Mouse (Mus musculus) thymus, postnatal 4 days (tissue): ENCODE measurements around the gene Tmem170.

ENCODE experiments used
- DNase-seq: peaks from one replicate; pipeline ENCODE4 v3.0.0; 2021

The Tmem170 gene

DNA sequence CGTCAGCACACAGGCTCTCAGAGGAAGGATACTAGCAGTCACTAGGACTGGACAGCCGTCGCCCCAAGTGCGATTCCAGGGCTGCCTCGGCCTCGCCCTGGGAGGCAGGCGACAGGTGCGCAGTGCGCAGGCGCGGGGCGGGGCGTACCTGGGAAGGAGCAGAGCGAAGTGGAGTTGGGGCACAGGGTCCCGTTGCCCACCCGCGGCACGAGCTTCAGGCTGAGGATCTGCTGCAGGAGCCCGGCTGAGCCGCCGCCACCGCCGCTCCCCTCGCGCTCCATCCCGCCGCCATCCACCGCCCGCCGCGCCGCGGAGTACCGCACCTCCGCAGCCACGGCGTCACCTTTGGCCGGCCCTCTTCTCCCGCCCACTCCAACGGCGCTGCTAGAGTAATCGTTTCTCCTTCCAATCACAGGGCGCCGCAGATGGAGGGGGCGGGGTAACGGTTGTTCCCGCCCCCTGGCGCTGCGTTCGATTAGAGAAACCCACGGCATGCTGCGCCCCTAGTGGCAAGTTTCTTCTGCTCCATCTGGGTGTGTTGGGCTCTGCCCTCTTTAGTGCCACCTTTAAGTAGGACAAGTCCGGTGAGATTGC, at the start of gene Tmem170:
TSS of gene Tmem170 (minus strand) at position 396 of the 594 bp plus-strand sequence.
- DNase-seq: peak; percentile 98

DNA sequence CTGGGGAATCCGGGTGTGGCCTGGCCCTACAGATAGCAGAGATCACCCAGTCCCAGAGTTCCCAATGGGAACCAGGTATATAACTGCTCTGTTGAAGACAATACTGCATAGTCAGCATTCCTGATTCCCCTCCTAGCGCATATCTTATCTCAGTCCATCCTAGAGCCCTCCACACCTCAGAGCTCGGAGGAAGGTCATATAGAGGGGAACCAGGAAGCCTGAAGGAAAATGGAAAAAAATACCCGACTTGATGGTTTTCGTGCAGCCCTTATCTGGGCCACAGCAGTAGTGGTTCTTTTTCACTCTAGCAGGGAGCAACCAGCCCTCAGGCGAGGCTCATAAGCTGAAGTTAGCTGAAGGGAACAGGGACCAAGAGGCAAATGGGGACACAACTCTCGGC, 48.4 kb upstream of the Tmem170 start:
- DNase-seq: no peak

DNA sequence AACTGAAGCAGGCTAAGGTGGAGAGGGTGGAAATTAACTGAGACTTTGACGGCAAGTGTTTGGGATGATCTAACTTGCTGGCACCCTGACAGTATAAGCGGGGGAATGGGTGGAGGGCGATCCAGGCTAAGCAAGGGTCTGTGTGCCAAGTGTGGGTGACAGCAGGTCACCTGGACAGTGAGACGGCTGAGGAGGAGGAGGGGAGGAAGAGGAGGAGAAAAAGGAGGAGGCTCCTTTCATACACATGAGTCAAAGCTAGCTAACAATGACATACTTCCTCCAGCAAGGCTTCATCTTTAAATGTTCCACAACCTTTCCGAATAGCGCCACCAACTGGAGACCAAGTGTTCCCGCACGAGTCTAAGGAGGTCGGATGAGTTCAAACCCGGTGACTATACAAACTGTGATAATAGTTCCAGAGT, 46.8 kb upstream of the Tmem170 start:
- DNase-seq: peak; percentile 77

DNA sequence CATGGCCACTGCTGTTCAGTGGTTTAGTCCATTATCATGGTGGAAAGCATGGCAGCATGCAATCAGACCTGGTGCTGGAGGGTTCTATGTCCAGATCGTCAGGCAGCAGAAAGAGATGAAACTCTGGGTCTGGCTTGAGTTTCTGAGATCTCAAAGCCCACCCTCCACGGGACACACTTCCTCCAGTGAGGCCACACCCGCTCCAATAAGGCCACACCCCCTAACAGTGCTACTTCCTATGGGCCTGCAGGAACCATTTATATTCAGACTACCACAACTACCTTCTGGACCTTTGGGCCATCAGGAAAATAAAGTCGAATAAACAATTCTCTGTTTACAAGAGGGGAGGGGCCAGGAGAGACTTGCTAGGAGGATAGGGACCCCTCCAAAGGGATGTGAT, 44.4 kb upstream of the Tmem170 start:
- no peak for DNase-seq

DNA sequence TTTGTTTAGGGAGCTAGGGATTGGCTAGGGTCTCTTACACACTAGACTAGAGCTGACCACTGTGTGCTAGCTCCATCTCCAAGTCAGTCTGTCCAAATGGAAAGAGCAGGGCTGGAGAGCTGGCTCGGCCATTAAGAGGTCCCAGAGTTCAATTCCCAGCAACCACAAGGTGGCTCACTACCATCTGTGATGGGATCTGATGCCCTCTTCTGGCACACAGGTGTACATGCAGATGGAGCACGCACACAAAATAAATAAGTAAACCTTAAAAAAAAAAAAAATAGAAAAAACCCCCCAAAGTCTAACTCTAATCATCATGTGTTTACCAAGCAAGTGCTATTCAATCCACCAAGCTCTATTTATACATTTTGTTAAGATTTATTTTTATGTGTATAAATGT, 43.1 kb upstream of the Tmem170 start:
- no peak for DNase-seq

DNA sequence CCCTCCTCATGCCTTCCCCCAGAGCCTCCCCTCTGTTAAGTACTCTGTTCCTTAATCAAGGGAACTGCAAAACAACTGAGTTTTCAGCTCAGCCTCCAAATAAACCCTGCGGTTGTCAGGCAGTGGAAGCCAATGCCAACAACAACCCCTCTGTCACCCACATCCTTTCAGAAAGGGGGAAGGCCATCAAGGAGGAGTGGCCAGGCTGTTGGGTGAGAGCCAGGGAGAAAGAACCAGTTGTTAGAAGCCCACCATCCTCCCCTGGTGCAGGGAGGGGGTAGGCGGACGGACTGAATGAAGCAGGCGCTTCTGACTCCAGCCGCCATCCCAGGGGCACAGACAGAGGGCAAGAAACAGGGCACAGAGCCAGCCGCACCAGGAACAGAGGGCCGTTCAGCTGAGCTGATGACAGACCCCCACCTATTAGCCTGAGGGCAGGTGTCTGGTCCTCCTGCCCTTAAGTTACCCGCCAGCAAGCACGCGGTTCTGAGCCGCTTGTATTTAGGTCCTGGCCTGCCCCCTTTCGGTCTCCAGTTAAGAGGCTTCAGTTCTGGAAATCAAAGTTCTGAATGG, 36.4 kb upstream of the Tmem170 start:
- no peak for DNase-seq

DNA sequence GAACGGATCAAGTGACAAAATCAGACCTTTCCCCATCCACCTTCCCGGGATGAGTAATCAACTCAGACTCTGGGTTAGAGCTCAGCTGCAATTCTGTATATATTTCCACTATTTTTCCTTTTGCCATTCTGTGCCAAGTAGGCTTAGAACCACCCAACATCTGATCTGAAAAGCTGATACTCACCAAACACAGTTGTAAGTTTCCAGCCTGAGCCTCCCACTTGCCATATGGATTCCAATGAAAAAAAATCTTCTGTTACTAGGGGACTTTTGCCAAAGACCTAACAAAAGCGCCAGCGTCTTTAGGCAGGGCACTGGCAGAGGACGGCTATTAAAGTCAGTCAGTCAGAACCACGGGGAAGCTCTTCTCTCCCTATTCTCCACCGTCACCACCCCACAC, 35.0 kb upstream of the Tmem170 start:
- no peak for DNase-seq

DNA sequence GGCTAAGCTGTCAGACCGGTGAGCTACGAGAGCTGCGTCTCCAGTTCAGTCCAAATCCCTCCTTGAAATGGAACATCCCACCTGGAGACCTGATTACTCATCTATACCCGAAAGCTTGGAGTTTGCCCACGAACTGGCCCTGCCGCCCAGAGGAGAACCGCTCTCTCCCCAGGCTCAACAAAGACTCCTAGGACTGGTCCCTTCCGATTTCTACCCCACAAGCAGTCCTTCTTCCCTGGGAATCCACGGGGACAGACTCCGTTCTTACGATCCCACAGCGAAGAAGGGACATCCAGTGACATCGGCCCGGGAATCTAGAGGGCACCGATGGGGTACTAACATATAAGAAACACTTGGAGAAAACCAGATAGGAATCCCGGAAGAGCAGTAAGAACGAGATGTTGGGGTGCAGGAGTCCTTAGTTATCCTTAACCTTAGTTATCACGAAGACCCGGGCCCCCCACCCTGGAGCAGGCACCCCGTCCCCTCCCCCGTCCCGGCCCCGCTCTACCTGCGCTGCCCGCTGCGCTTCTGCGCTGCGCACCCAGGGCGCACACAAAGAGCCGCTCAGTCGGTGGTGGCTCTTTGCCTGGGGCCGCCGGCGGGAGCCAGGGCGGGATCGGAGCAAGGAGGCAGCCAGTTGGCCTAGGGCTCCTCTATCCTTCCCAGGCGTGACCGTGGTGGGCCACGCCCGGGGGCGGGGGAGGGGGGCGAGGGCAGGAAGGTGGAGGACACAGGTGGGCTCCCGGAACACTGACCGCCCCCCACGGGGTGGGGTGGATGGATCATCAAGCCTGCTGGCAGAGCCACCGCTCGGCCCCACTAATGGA, 33.3 kb upstream of the Tmem170 start, which contains the start of gene Chst5:
TSS of gene Chst5 (minus strand) at position 827 of the 830 bp plus-strand sequence.
- no peak for DNase-seq

DNA sequence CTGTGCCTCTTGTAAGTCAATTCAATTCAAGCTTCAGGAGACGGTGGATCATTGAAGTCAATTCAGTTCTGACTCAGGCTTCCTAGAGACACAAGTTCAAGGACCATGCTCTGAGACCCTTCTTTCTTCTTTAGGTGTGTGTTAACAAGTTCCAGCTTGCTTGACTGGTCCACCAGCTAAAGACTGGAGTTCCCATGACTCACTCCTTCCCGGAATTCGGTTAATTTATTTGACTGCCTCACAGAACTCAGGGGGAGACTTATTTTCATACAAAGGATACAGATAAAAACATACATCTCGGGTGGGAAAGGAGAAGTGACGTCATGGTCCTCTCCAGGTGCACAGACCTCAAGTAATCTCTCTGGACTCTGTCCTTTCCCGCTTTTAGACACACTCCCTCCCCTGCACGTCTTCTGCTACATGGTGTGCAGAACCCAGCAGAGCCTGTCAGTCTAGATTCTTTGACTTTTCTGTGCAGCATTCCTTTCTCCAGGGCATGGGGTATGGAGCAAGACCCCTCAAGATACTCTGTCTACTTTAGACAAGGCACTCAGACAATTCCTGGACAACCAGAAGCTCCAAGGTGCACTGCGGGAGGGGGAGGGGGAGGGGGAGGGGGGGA, 29.1 kb upstream of the Tmem170 start:
- DNase-seq: no peak

DNA sequence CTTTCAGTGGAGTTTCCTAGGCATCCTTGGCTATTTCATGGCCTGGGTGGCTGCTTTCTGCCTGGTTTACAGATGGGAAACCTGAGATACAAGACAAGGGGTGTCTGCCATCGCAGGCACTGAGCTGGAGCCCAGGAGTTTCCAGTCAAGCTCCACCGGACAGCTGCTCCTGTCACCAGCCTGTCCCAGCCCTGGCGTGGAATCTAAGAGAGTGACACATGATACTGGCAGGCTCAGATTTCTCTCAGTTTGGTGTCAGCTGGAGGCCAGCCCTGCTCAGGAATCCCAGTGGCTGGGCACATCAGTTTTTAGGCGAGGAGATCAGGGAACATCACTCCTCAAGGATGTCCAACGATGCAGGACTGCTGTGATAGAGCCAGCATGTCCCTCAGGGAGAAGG, 25.5 kb upstream of the Tmem170 start:
- DNase-seq: no peak

DNA sequence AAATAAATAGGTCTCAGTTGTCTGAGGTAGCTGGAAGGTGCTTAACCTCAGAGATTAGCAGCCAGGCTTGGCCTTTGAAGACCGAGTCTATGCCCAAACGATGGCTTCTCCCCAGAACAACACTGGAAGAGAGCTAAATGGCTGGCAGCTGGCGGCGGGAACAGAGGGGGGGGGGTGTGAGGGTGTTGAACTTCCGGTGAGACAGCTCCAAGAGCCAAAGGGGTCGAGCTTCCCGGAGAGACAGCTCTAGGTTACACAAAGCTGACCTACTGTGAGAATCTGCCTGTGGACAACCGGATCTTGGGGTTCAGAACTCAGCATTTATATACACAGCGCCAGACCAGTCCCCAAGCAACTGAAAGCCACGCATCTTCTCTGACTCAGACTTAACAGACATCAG, 22.0 kb upstream of the Tmem170 start:
- DNase-seq: no peak

DNA sequence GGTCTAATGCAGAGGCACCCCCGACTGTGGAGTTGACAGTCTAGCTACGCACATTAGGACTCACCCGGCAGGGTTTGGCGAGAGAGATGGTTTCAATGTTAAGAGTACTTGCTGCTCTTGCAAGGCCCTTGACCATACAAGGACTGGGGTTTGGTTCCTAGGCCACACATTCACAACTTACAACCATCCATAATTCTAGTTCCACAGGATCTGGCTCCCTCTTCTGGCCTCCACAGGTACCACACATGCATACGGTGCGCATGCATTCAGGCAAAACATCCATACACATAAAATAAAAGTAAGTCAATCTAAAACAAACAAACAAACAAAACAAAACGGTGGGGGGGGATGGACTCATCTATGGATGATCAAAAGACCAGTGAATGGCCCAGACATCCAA, 18.4 kb upstream of the Tmem170 start:
- DNase-seq: peak; percentile 28

DNA sequence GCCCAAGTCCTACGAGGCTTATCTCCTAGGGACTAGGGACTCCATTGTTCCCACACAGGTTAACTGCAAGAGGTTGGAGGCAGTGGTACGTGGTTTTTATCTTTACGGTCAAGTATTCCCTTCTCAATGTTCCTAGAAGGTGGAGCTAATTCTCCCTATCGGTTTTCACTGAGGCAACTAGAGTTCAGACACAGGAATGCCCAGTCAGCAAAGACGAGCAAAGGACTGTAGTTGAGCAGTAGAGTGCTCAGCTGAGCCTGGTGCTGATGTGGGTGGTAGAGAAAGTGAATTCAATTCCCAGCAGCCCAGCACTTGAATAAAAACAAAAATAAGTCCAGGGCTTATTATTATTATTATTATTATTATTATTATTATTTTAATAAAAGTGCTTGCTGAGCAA, 16.1 kb upstream of the Tmem170 start:
- DNase-seq: no peak

DNA sequence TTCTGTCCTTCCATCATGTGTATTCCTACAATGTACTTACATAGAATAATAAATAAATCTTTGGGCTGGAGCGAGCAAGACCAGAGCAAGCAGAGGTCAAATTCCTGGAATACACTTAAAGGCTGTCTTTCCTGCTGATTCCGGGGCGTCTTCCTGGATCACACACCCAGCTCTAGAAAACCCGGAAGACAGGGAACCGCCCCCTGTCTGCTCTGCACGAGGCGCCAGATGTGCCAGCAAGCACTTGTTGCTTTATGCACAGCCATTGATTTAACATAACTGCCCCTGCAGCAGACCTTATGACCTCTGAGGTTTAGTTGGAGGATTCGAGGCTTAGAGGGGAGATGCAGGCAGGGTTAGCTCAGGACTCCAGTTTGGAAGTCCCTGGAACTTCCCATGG, 15.4 kb upstream of the Tmem170 start:
- DNase-seq: no peak

DNA sequence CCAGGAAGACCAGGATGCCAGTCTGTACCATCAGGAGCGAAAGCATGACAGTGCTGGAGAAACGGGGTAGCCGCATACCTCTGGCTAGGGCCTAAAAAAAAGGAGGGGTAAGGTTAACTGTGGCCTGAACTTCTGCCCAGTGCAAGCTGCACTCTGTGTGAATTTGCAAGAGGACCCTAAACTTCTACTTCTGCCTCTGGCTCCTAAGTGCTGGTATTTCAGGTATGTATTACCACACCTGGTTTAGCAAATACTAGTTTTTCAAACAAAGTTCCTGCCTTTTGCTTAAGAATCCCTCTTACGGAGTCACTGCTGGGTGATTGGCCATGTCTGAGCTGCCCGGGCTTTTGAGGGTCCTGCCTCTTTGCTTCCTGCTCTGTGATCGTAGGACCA, 14.4 kb upstream of the Tmem170 start:
- no peak for DNase-seq

DNA sequence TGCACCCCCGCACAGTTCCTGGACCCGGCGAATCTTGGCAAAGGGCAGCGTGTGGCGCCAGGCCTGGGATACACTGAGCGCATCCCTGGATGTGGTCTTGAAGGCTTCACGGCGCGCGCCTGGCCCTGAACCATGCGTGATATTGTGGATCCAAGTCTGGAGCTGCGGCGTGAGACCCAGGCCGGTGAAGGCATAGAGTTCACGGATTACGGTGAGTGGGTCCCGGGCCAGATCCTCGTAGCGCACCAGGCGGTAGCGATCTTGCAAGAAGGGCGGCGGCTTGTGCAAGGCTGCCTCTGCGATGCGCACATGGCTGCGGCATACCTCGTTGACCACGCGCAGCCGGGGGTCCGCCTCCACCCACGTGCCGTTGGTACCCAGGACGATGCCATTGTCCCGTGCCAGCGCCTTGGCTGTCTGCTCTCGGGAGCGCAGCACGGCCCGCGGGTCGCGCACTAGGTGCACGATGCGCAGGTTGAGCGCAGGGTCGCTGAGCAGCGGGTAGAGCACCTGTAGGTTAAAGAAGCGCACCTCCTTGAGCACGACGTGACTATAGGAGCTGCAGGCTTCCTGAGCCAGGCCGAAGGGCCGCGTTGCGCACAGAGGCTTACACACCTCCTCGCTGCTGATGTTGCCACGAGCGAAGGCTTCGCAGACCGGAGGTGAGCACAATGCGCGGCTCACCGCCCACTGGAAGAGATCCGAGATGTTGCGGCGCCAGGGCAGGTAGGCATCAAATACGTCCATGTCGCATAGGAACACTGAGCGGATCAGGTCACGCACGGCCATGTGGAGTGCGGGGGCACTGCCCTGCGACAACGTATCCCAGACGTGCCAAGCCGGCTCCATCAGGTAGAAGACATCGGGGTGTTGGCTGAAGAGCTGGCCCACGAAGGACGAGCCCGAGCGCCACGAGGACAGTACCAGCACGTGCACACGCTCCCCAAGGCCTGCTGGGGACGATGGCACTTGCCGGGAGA, 13.7 kb upstream of the Tmem170 start:
- DNase-seq: no peak

DNA sequence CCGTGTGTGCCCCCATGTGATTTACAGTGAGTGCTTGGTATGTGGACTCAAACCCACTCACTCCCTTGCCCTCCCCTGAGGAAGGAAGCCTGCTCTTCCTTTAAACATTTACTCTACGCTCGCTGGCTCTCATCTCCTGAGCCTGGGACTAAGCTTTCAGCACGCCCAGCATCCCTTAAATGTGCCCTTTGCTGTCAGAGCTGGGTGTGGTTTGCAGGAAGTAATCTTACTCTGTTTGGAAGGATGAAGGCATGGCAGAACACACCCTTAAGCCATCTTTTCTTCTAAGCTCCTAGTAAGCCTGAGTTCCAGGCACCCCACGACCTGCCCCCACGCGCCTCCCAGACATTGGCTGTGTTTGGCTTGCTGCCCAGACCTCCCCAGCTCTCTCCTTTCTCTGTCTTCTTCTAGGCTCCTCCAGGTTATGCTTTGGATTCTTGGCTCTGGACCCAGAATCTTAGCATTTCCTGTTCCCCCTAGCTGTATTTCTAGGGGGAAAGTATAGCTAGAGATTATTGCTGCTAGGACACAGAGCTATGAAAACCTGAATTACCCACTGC, 11.6 kb upstream of the Tmem170 start:
- no peak for DNase-seq

DNA sequence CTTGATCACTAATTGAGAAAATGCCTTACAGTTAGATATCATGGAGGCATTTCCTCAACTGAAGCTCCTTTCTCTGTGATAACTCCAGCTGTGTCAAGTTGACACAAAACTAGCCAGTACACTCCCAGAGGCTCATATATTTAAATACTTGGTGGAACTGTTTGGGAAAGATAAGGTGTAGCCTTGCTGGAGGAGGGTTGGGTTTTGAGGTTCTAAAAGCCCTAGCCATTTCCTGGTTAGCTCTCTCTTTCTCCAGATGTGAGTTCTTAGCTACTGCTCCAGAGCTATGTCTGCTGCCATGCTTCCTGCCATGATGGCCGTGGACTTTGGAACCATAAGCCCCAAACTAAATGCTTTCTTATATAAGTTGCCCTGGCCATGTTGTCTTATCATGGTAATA, 10.9 kb upstream of the Tmem170 start:
- no peak for DNase-seq

DNA sequence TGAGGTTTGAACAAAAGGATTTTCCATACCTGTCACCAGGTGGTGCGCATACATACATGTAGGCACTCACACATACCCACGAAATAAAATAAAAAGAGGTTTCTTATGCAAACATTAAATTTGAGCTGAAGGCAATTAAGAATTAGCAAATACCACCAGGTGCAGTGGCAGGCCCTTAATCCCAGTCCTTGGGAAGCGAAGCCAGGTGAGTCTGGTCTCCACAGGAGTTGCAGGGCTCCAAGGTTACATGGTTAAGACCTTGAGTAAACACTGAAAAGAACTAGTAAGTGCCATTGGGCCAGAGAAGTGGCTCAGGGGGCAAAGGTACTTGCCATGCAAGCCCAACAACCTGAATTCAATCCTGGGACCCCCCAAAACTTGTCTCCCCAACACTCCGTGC, 7.1 kb upstream of the Tmem170 start:
- no peak for DNase-seq

DNA sequence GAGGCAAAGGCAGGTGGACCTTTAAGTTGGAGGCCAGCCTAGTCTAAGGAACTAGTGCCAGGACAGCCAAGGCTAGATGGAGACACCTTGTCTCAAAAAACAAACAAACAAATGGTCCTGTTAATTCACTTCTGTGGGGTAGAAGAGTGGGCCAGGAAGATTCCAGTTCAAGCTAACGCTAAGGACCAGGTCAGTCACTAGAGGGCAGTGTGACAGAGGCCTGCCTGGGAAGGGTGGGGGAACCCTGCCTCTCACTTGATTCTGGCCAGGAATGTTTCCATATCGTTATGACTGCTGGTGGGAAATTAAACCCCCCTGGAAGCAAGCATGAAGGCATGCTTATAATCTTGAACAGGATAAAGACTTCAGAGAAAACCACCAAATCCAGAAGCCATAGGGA, 5.0 kb upstream of the Tmem170 start:
- DNase-seq: peak; percentile 71

DNA sequence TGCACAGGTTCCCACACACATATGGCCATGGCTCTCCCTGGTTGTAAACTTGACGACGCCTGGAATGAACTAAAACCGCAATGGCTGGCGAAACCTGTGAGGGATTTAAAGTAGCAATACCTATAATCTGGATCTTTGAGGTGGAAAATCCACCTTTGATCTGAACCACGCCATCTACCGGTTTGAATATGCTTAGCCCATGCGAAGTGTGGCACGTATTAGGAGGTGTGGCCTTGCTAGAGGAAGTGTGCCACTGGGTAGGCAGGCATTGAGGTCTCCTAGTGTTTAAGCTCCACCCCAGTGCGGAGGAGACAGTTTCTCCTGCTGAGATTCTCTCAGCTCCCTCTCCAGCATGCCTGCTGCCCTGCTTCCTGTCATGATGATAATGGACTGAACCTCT, 1.2 kb upstream of the Tmem170 start:
- DNase-seq: no peak

DNA sequence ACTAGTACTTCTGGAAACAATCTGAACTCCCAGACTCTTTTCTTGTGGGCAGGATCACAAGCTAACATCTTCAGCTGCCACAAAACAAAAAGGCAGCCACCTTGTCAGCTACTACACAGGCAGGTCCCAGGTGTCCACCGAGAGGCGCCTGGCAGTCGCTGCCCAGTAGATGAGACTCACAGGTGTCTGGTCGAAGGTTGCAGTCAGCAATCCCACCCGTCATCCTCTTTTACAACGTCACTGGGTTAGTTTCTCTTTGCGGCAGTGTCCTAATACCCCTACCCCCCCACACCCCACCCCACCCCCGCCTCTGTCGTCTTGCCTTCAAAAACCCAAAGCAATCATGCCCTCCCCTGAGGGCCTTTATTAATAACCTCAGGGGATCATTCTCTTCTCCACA, 792 bp downstream of the Tmem170 start:
- peak; percentile 28 for DNase-seq
